25 mouse cellular contexts compared by ENCODE assay signal in genomic region chrX:159831176-159831575, GRCm38 (mm10).
DNase-seq lines count a peak whose midpoint lies in the region; ATAC-seq lines count a peak whose summit lies in the region.
"Had no signal": no experiment of that assay in that cellular context is flagged by ENCODE, and none has a peak within 500 bp of the region (broad histone marks: within the 10 kb centered on the region; RNA-seq: fewer than 3 reads in every experiment).

No protein-coding gene starts in this region.

- 52% methylated on average over 2 of the region's 2 CpGs for WGBS in embryonic facial prominence, embryonic 11.5 days
- WGBS in embryonic facial prominence, embryonic 10.5 days, result 58% methylated on average over 2 of the region's 2 CpGs
- WGBS in limb, embryonic 13.5 days, result 35% methylated on average over 2 of the region's 2 CpGs

- no peaks in the 10 kb centered on the region for H3K27me3 ChIP-seq in embryonic facial prominence, embryonic 11.5 days (ENCODE audit: control insufficient read depth, insufficient read depth, low read length)
- H3K27me3 ChIP-seq in embryonic facial prominence, embryonic 10.5 days (replicated peaks; ENCODE audit: low read depth, poor library complexity, severe bottlenecking), result peaks cover 88% of the 10 kb centered on the region
- H3K27me3 ChIP-seq in limb, embryonic 13.5 days, result peaks cover 17% of the 10 kb centered on the region; the same call in 1 of the 2 replicates

- ATAC-seq in embryonic facial prominence, embryonic 11.5 days (replicated peaks; ENCODE audit: insufficient number of reproducible peaks, low FRiP score, low TSS enrichment, low read depth), result no peak
- 0 out of 2 replicates have a peak, but pooled peaks have one; percentile 48 for ATAC-seq in limb, embryonic 13.5 days (ENCODE audit: low FRiP score, low read depth)
- ATAC-seq: activated CD4-positive, CD25-positive, alpha-beta regulatory T cell, adult 4 months; forebrain, embryonic 14.5 days; forebrain, embryonic 16.5 days; Patski had no signal

- no peaks in the 10 kb centered on the region for H3K36me3 ChIP-seq in embryonic facial prominence, embryonic 11.5 days (replicated peaks; ENCODE audit: control insufficient read depth, insufficient read depth, low read depth, low read length)
- H3K36me3 ChIP-seq in embryonic facial prominence, embryonic 10.5 days (replicated peaks), result no peaks in the 10 kb centered on the region
- H3K36me3 ChIP-seq in limb, embryonic 13.5 days, result no peaks in the 10 kb centered on the region
- H3K36me3 ChIP-seq: embryonic facial prominence, embryonic 13.5 days; embryonic facial prominence, embryonic 15.5 days; forebrain, embryonic 10.5 days; forebrain, embryonic 12.5 days had no signal

- H3K4me1 ChIP-seq in embryonic facial prominence, embryonic 11.5 days (ENCODE audit: control insufficient read depth, insufficient read depth, low read length), result no peaks in the 10 kb centered on the region
- H3K4me1 ChIP-seq in embryonic facial prominence, embryonic 10.5 days, result no peaks in the 10 kb centered on the region
- no peaks in the 10 kb centered on the region for H3K4me1 ChIP-seq in limb, embryonic 13.5 days
- H3K4me1 ChIP-seq: embryonic facial prominence, embryonic 13.5 days; embryonic facial prominence, embryonic 15.5 days; forebrain, embryonic 10.5 days had no signal

- H3K9ac ChIP-seq in embryonic facial prominence, embryonic 11.5 days (replicated peaks; ENCODE audit: low read length), result no peak overlapping the region
- no peak overlapping the region for H3K9ac ChIP-seq in limb, embryonic 13.5 days
- H3K9ac ChIP-seq: embryonic facial prominence, embryonic 13.5 days; embryonic facial prominence, embryonic 15.5 days; forebrain, embryonic 12.5 days had no signal

- H3K27ac ChIP-seq in embryonic facial prominence, embryonic 11.5 days (replicated peaks; ENCODE audit: low read depth, low read length), result no peak overlapping the region
- no peak overlapping the region for H3K27ac ChIP-seq in embryonic facial prominence, embryonic 10.5 days (replicated peaks)
- H3K27ac ChIP-seq in limb, embryonic 13.5 days, result no peak overlapping the region
- H3K27ac ChIP-seq: embryonic facial prominence, embryonic 13.5 days; embryonic facial prominence, embryonic 15.5 days; forebrain, embryonic 10.5 days; forebrain, embryonic 12.5 days had no signal

- H3K9me3 ChIP-seq in embryonic facial prominence, embryonic 11.5 days (replicated peaks; ENCODE audit: control insufficient read depth, low read length), result no peaks in the 10 kb centered on the region
- no peaks in the 10 kb centered on the region for H3K9me3 ChIP-seq in embryonic facial prominence, embryonic 10.5 days
- H3K9me3 ChIP-seq in limb, embryonic 13.5 days, result no peaks in the 10 kb centered on the region
- H3K9me3 ChIP-seq: embryonic facial prominence, embryonic 13.5 days; embryonic facial prominence, embryonic 15.5 days; forebrain, embryonic 10.5 days; forebrain, embryonic 12.5 days had no signal

- H3K4me3 ChIP-seq in embryonic facial prominence, embryonic 11.5 days (ENCODE audit: low read depth, low read length), result no peak overlapping the region
- H3K4me3 ChIP-seq in embryonic facial prominence, embryonic 10.5 days, result no peak overlapping the region
- no peak overlapping the region for H3K4me3 ChIP-seq in limb, embryonic 13.5 days
- H3K4me3 ChIP-seq: embryonic facial prominence, embryonic 13.5 days; embryonic facial prominence, embryonic 15.5 days; erythroblast, embryonic 14.5 days; forebrain, embryonic 10.5 days; forebrain, embryonic 12.5 days had no signal

- peak; percentile 1 for DNase-seq in embryonic facial prominence, embryonic 11.5 days (ENCODE audit: low spot score)
- DNase-seq in embryonic facial prominence, embryonic 10.5 days (ENCODE audit: low spot score), result no peak
- DNase-seq in 3T3-L1 (ENCODE audit: low read depth, low spot score), result peak; percentile 44
- peak; percentile 55 for DNase-seq in adipocyte (ENCODE audit: low spot score)
- no peak for DNase-seq in kidney, postnatal 25 days
- DNase-seq in right cerebral cortex, postnatal 14 days, result no peak
- DNase-seq: adrenal gland, adult 2 months; adrenal gland, postnatal 14 days; adrenal gland, postnatal 36 days; cerebellum, adult 11-12 months; cerebellum, adult 8-10 months; cerebellum, adult 9-11 months; cerebellum, postnatal 14 days; cerebellum, postnatal 36 days; embryo, embryonic 11 days had no signal

- H3K4me2 ChIP-seq in embryonic facial prominence, embryonic 11.5 days (ENCODE audit: low read depth, low read length), result no peak overlapping the region
- no peak overlapping the region for H3K4me2 ChIP-seq in limb, embryonic 13.5 days (replicated peaks)
- H3K4me2 ChIP-seq: embryonic facial prominence, embryonic 13.5 days; embryonic facial prominence, embryonic 15.5 days; forebrain, embryonic 12.5 days had no signal

Comparison
In these comparisons a context has a peak if more than half of its experiments do, and no peak if none do; other contexts are left out.
1. DNase-seq: peak in embryonic facial prominence, embryonic 11.5 days (single experiment), 3T3-L1 (single experiment) and adipocyte (single experiment); none in embryonic facial prominence, embryonic 10.5 days (single experiment), kidney, postnatal 25 days (0 of 2) and right cerebral cortex, postnatal 14 days (single experiment).